Mouse (Mus musculus) neural tube, embryonic 14.5 days (tissue): ENCODE data around the gene Diaph2. TPM values are rescaled to one million over a fixed set of nuclear protein-coding genes. Genes with fewer than 3 reads are reported as not detected.

Experiments
- ATAC-seq: fragments of 200-750 bp; cut with Nextera tagmentation; 2 replicates; pipeline ENCODE4 v1.8.0; 2017; ENCODE audit warnings: low read depth, mild to moderate bottlenecking, moderate TSS enrichment, moderate library complexity
- H3K27ac ChIP-seq: fragments of 300-500 bp; sonication (generic); 2 replicates; pipeline ENCODE4 v1.5.1; 2014; ENCODE audit warnings: low read depth, mild to moderate bottlenecking, control low read depth, low read length, moderate library complexity, mixed read lengths
- H3K27me3 ChIP-seq: fragments of 300-500 bp; sonication (generic); 2 replicates; pipeline ENCODE4 v1.6.1; 2014; ENCODE audit warnings: low read length; ENCODE audit not compliant: control insufficient read depth, insufficient read depth
- H3K36me3 ChIP-seq: fragments of 300-500 bp; sonication (generic); 2 replicates; pipeline ENCODE4 v1.6.1; 2014; ENCODE audit warnings: low read length, mixed read lengths; ENCODE audit not compliant: control insufficient read depth, insufficient read depth
- H3K4me1 ChIP-seq: fragments of 300-500 bp; sonication (generic); 2 replicates; pipeline ENCODE4 v1.6.1; 2014; ENCODE audit warnings: low read length; ENCODE audit not compliant: control insufficient read depth, insufficient read depth
- H3K4me2 ChIP-seq: fragments of 300-500 bp; sonication (generic); 2 replicates; pipeline ENCODE4 v1.6.1; 2014; ENCODE audit warnings: mild to moderate bottlenecking, low read depth, low read length, control low read depth
- H3K4me3 ChIP-seq: fragments of 300-500 bp; sonication (generic); 2 replicates; pipeline ENCODE4 v1.5.1; 2014; ENCODE audit warnings: low read depth, low read length, control low read depth, mixed read lengths
- H3K9ac ChIP-seq: fragments of 300-500 bp; sonication (generic); replicated peaks from 2 replicates; pipeline ENCODE4 v1.6.1; 2014; ENCODE audit warnings: low read depth, mild to moderate bottlenecking, control low read depth, low read length, mixed read lengths
- H3K9me3 ChIP-seq: fragments of 300-500 bp; sonication (generic); 2 replicates; pipeline ENCODE4 v1.6.1; 2016; ENCODE audit warnings: low read length; ENCODE audit not compliant: control insufficient read depth
- WGBS: fragments of 180-500 bp; shearing (Covaris S2); extraction: QIAGEN DNeasy Blood & Tissue Kit; methylation state at CpG from one replicate; pipeline ENCODE4 v1.1.7; 2014; 5-methylcytosine and 5-hydroxymethylcytosine counted together
- polyA plus RNA-seq: library from polyadenylated mRNA; unstranded; fragments of >200 nt; fragmentation: Nextera tagmentation; extraction: Ambion mirVana; gene quantifications from 2 replicates; pipeline ENCODE4 v1.2.1, GENCODE M21; 2014

The Diaph2 gene
- polyA plus RNA-seq, 1 experiment from 2014 or later: 2.8 TPM

DNA sequence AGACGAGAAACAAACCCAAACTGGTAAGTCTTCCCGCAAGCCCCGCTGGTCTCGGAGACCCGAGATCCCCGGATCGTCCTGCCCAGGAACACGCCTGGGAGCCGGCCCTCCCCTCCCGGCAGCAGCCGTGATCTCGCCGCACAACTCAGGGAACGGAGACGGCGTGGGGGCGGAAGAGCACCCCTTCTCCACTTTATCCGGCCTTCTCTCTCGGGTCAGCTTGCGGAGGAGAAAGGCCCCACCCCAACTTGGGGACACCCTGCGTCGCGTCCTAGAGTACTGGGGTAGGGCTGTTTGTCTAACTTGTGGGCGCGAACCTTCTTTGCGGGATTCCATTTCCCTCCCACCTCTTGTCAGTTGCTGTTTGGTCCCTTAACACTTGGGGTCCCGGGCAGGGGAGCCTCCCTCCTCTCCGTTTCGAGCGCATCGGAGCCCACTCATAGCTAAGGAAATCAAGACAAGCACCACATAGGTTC is 590 bp downstream of the Diaph2 start:
- H3K4me1 ChIP-seq: no peaks in the 10 kb centered on the region
- H3K27ac ChIP-seq: no peak overlapping the region
- 15% methylated on average over 31 of the region's 31 CpGs for WGBS
- H3K4me2 ChIP-seq: peak overlapping the region; percentile 47
- H3K4me3 ChIP-seq: peak overlapping the region; percentile 54
- H3K9ac ChIP-seq: peak overlapping the region; percentile 48
- H3K36me3 ChIP-seq: no peaks in the 10 kb centered on the region
- H3K27me3 ChIP-seq: no peaks in the 10 kb centered on the region
- ATAC-seq: peak; percentile 76
- no peaks in the 10 kb centered on the region for H3K9me3 ChIP-seq

DNA sequence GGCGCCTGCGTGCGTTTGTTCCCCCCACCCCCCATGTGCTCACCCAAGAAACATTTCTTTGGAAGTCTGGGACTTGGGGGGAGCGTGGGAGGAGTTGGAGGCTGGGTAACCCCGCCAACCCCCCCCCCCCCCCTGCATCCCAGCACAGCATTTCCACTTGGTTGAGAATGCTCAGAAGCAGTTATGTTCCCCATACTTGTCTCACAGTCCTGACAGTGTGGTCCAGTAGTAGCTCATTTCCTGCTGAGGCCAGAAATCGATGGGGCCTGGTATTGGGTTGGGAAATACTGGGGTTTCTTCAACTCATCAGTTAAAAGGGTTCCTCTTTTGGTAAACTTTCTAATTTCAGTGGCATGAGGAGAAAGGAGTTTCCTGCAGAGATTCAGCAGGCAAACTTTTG is 1.1 kb downstream of the Diaph2 start:
- Histone ChIP-seq H3K9ac (no peak overlapping the region), H3K4me1 (no peaks in the 10 kb centered on the region), H3K4me3 (peak overlapping the region; percentile 54), H3K27ac (no peak overlapping the region), H3K27me3 (no peaks in the 10 kb centered on the region), H3K36me3 (no peaks in the 10 kb centered on the region), H3K4me2 (peak overlapping the region; percentile 47), H3K9me3 (no peaks in the 10 kb centered on the region)
- ATAC-seq: no peak
- WGBS: 15% methylated on average over 5 of the region's 6 CpGs

DNA sequence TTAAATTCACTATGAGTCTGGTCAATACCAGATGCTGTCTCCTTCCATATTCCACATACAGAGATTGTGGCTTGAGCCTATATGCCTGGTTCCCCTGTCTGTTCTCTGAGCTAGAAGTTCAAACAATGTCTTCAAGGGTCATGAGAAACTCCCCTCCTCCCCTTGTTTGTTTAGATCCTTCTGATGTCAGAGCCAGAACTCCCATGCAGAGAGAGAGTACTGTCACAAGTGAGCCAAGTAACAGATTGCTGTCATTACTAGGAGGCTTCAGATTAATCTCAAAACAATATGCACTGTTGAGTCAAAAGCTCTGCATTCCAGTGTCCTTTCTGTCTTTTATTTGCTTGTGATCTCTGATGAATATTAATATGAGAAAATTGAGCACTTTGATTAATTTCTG is 7.1 kb downstream of the Diaph2 start:
- no peak overlapping the region for H3K4me2 ChIP-seq
- no peak overlapping the region for H3K4me3 ChIP-seq
- no peak overlapping the region for H3K27ac ChIP-seq
- no peaks in the 10 kb centered on the region for H3K27me3 ChIP-seq
- no peaks in the 10 kb centered on the region for H3K4me1 ChIP-seq
- ATAC-seq: no peak
- no peaks in the 10 kb centered on the region for H3K9me3 ChIP-seq
- no peaks in the 10 kb centered on the region for H3K36me3 ChIP-seq
- no peak overlapping the region for H3K9ac ChIP-seq

DNA sequence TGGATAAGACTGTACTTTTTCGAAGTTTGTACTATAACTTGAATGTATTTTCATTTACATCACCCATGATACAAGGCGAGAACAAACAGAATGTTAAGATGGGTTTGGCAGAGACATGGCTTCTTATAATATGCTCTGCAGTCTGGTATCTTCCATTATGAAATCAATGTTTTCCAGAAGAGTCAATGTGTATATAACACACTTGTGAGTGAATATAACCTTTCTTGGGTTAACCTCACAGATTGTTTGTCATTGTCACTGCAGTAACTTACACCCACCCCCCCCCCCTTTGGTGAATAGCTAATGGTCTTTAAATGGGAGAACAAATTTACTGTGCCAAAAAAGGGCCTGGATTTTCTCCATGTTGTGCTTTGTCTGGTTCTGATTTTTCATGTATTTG is 13.1 kb downstream of the Diaph2 start:
- 90% methylated on average over 2 of the region's 2 CpGs for WGBS
- Histone ChIP-seq H3K4me3 (no peak overlapping the region), H3K4me1 (no peaks in the 10 kb centered on the region), H3K4me2 (no peak overlapping the region), H3K27ac (no peak overlapping the region), H3K9me3 (no peaks in the 10 kb centered on the region), H3K27me3 (no peaks in the 10 kb centered on the region), H3K9ac (no peak overlapping the region), H3K36me3 (no peaks in the 10 kb centered on the region)
- ATAC-seq: no peak

DNA sequence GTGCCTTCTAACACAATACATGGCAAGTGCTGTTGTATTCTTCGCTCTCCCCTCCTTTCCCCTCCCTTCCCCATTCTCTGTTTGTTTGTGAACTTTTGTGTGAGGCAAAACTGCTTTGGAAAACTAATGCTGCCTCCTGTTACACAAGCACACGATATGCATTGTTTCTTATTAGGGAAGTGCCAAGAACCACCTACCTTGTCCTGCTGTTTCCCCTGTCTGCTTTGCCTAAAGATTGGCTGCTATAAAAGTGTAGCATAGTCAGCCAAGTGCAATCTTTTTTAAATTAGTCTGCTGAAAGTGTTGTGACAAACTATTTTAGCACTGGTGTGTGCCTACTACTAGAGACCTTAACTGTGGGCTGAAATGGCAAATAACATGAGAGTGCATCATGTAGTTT is 15.8 kb downstream of the Diaph2 start:
- no peak for ATAC-seq
- 69% methylated on average over 2 of the region's 2 CpGs for WGBS

DNA sequence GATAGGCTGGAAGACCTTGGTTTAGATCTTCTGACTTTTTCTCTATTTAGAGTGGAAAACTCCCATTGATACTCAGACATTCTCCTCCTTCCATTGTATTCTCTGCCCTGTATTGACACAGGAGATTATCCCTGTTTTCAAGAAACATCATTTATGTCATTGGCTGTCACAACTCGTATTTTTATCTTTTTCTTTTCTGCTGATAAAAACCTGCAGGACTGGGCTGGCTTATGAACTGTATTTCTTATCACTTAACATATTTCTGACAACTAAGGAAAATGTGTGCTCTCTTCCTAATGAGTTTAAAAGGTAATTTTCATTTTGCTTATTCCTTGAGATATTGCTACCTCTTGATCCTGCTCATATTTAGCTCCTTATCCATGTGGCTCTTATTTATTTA is 17.3 kb downstream of the Diaph2 start:
- no peak overlapping the region for H3K4me2 ChIP-seq
- WGBS: 61% methylated on average over 1 of the region's 1 CpGs
- no peaks in the 10 kb centered on the region for H3K36me3 ChIP-seq
- no peaks in the 10 kb centered on the region for H3K9me3 ChIP-seq
- H3K9ac ChIP-seq: no peak overlapping the region
- ATAC-seq: no peak
- H3K4me1 ChIP-seq: no peaks in the 10 kb centered on the region
- H3K27me3 ChIP-seq: no peaks in the 10 kb centered on the region
- H3K27ac ChIP-seq: no peak overlapping the region
- no peak overlapping the region for H3K4me3 ChIP-seq

More for the DNA sequence above, 15.8 kb downstream of the Diaph2 start:
- H3K4me1 ChIP-seq: no peaks in the 10 kb centered on the region
- H3K9ac ChIP-seq: no peak overlapping the region
- H3K36me3 ChIP-seq: no peaks in the 10 kb centered on the region
- H3K4me2 ChIP-seq: no peak overlapping the region
- no peaks in the 10 kb centered on the region for H3K9me3 ChIP-seq
- H3K4me3 ChIP-seq: no peak overlapping the region
- no peaks in the 10 kb centered on the region for H3K27me3 ChIP-seq
- H3K27ac ChIP-seq: no peak overlapping the region

DNA sequence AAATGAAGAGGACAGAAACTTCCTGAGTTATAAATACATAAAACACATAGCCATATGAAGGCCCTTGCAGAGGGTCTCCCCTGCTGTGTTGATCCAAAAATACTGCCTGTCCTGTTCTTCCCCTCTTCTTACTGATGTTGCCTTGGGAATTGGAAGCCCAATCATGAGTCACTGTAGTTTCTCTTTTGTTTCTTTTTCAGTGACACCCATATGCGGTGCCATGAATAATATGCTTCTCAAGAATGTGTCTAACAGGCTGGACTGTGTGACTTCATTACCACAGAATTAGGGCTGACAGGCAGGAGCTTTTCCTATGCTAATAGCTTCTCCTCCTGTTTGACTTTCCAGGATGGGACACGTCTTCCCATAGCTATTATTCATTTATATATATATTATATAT is 21.1 kb downstream of the Diaph2 start:
- no peak for ATAC-seq
- Histone ChIP-seq H3K4me3 (no peak overlapping the region), H3K27ac (no peak overlapping the region), H3K4me2 (no peak overlapping the region), H3K27me3 (no peaks in the 10 kb centered on the region), H3K9ac (no peak overlapping the region), H3K9me3 (no peaks in the 10 kb centered on the region), H3K4me1 (no peaks in the 10 kb centered on the region), H3K36me3 (no peaks in the 10 kb centered on the region)
- 38% methylated on average over 2 of the region's 2 CpGs for WGBS

DNA sequence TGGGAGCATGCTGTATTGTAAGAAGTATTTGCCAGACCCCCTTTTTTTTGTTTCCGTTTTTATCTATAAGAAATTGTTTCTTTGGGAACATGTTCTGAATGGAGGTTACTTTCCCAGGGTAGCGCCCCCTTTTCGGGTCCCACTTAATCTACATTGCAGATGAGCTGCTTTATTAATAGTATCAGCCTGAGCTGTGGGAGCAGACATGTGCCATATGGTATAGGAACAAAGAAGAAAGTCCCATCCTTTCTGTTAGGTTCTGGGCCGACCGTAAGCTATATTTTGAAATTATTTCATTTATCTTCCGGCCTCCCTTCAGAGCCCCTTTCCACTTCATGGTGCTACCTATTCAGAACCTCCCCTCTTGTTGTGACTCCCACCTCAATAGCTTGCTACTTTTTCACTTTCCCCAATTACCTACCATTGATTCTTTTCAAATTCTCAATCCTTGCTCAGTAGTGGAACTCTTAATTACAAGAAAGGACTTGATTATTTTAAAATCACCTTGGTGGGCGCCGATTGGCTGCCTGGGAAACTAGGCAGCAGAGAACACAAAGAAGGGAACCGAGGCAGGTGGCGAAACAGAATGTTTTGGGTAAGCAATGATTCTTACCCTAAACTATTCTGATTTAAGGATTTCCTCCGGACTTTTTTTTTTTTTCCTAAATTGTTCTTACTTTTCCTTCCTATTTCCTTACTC is 24.2 kb downstream of the Diaph2 start:
- Histone ChIP-seq H3K4me2 (no peak overlapping the region), H3K9ac (no peak overlapping the region), H3K9me3 (no peaks in the 10 kb centered on the region), H3K4me3 (no peak overlapping the region), H3K4me1 (no peaks in the 10 kb centered on the region), H3K27me3 (no peaks in the 10 kb centered on the region), H3K27ac (no peak overlapping the region), H3K36me3 (no peaks in the 10 kb centered on the region)
- 64% methylated on average over 11 of the region's 11 CpGs for whole genome bisulfite sequencing
- ATAC-seq: no peak; the same call in 1 of the 2 replicates

DNA sequence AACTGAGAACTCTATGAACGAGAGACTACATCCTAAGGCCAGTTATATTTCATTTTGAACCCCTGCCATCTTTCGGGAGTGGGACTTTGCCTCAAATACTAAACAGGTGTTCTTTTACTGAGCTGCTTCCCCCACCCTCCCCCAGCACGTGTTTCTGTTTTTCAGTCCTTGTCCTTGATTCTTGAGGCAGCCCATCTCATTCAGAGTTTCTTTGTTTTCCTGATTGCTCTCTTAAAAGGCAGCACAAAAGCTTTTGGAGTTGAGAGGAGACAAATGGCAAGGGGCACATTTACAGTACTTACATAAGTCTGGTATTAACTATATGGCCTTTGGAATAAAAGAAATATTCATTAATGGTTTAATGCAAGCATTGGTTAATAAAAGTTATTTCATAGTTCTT is 24.9 kb downstream of the Diaph2 start:
- H3K9ac ChIP-seq: no peak overlapping the region
- no peak overlapping the region for H3K27ac ChIP-seq
- no peaks in the 10 kb centered on the region for H3K4me1 ChIP-seq
- H3K4me2 ChIP-seq: no peak overlapping the region
- H3K9me3 ChIP-seq: no peaks in the 10 kb centered on the region
- 43% methylated on average over 3 of the region's 3 CpGs for WGBS
- H3K27me3 ChIP-seq: no peaks in the 10 kb centered on the region
- no peak for ATAC-seq
- H3K4me3 ChIP-seq: no peak overlapping the region
- H3K36me3 ChIP-seq: no peaks in the 10 kb centered on the region
